Mouse (Mus musculus) heart, embryonic 16.5 days (tissue): ENCODE data around the gene Palld. TPM values are rescaled to one million over a fixed set of nuclear protein-coding genes. Genes with fewer than 3 reads are reported as not detected.

ENCODE experiments used
- ATAC-seq: fragments of 200-750 bp; cut with Nextera tagmentation; replicated peaks from 2 replicates; pipeline ENCODE4 v1.8.0; 2017; ENCODE audit warnings: moderate number of reproducible peaks; ENCODE audit not compliant: insufficient read depth, low FRiP score; ENCODE audit errors: extremely low read depth
- H3K27ac ChIP-seq: fragments of 300-500 bp; sonication (generic); 2 replicates; pipeline ENCODE4 v1.5.1; 2014; ENCODE audit warnings: mild to moderate bottlenecking, low read length, control low read depth, moderate library complexity
- H3K27me3 ChIP-seq: fragments of 300-500 bp; sonication (generic); 2 replicates; pipeline ENCODE4 v1.6.1; 2014; ENCODE audit warnings: low read length, mixed read lengths; ENCODE audit not compliant: control insufficient read depth, insufficient read depth
- H3K36me3 ChIP-seq: fragments of 300-500 bp; sonication (generic); 2 replicates; pipeline ENCODE4 v1.6.1; 2014; ENCODE audit not compliant: control insufficient read depth, insufficient read depth
- H3K4me1 ChIP-seq: fragments of 300-500 bp; sonication (generic); 2 replicates; pipeline ENCODE4 v1.6.1; 2014; ENCODE audit warnings: low read length, mixed read lengths; ENCODE audit not compliant: control insufficient read depth, insufficient read depth
- H3K4me2 ChIP-seq: fragments of 300-500 bp; sonication (generic); 2 replicates; pipeline ENCODE4 v1.6.1; 2014; ENCODE audit warnings: low read depth, mild to moderate bottlenecking, control low read depth, low read length
- H3K4me3 ChIP-seq: fragments of 300-500 bp; sonication (generic); 2 replicates; pipeline ENCODE4 v1.5.1; 2014; ENCODE audit warnings: mild to moderate bottlenecking, control low read depth, low read length
- H3K9ac ChIP-seq: fragments of 300-500 bp; sonication (generic); 2 replicates; pipeline ENCODE4 v1.6.1; 2014; ENCODE audit warnings: low read length, control low read depth
- H3K9me3 ChIP-seq: fragments of 300-500 bp; sonication (generic); replicated peaks from 2 replicates; pipeline ENCODE4 v1.6.1; 2016; ENCODE audit warnings: low read length; ENCODE audit not compliant: control insufficient read depth
- WGBS: fragments of 180-500 bp; shearing (Covaris S2); extraction: QIAGEN DNeasy Blood & Tissue Kit; methylation state at CpG from one replicate; pipeline ENCODE4 v1.1.7; 2014; 5-methylcytosine and 5-hydroxymethylcytosine counted together
- polyA plus RNA-seq: library from polyadenylated mRNA; unstranded; fragments of >200 nt; fragmentation: Nextera tagmentation; extraction: Ambion mirVana; gene quantifications from 2 replicates; pipeline ENCODE4 v1.2.1, GENCODE M21; 2015

The Palld gene
- polyA plus RNA-seq, 1 experiment from 2014 or later = 190 TPM

DNA sequence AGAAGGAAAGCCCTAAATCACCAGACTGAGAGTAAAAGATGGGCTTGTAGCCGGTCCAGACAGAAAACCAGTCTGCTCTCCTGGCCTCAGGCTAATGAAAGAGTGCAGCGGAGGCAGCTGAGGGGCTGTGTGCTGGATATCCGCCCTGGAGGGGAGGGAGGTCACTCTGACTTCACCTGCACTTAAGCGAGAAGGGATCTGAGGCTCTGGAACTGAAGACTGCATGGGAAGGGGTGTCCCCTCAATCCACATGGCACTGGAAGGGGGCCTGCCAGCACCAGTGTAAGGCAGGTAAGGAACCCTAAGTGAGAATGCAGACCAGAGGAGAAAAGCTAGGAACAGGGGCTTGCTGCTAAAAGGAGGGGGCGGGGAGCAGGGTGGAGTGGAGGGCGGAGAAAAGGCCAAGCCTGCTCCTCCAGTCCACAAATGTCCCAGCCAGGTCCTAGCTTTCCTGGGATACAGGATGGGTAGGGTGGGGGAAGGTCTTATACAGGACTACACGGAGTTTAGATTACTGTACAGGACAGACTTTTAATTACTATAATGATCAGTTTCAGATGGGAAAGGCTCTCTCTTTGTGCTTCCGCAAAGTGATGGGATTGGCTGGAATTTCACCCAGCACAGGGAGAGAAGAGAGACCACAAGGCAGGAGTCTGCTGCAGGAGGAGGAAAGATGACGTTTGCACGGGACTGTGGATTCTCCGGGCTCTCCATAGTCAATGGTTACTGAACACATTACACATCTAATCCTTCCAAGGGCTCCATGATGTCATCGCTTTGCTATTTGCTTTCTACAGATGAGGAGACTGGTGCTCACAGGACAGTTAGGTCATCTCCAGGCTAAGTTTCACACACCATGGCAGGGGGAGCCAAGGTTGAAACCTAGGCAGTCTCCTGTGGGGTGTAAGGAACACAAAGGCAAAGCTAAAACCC, 278.7 kb downstream of the Palld start:
- WGBS = 45% methylated on average over 12 of the region's 12 CpGs
- Histone ChIP-seq H3K4me3 (no peak overlapping the region), H3K9me3 (no peaks in the 10 kb centered on the region), H3K27me3 (no peaks in the 10 kb centered on the region), H3K4me2 (no peak overlapping the region), H3K27ac (no peak overlapping the region), H3K9ac (no peak overlapping the region), H3K4me1 (peaks cover 16% of the 10 kb centered on the region), H3K36me3 (0 out of 2 replicates have a peak, but pooled peaks cover 3% of the 10 kb centered on the region)
- no peak; the same call in 1 of the 2 replicates for ATAC-seq

DNA sequence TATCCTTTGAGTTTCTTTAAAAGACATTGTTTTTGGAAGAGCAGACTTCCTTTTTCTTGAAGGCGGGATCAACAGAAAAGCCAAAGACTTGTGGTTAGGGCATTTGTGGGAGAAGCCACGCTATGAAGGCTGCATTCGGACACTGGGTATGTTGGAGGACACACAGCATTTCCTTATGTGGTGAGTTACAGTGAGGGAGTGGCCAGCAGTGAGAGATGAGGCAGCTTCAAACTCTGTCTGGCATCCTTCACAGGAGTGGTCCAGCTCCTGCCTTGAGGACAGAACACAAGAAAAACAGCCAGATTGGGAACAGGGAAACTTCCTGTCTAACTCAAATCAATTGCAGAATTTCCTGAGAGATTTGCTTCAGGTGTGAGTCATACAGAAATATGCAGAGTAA, 281.2 kb downstream of the Palld start:
- peaks cover 25% of the 10 kb centered on the region for H3K4me1 ChIP-seq
- no peak for ATAC-seq
- 0 out of 2 replicates have a peak, but pooled peaks cover 3% of the 10 kb centered on the region for H3K36me3 ChIP-seq
- H3K27me3 ChIP-seq = no peaks in the 10 kb centered on the region
- 64% methylated on average over 3 of the region's 3 CpGs for WGBS
- no peak overlapping the region for H3K4me3 ChIP-seq
- H3K9me3 ChIP-seq = no peaks in the 10 kb centered on the region
- no peak overlapping the region for H3K4me2 ChIP-seq
- H3K9ac ChIP-seq = no peak overlapping the region
- H3K27ac ChIP-seq = no peak overlapping the region

GRCm38 (mm10) chr8:61617651-61618050, 284.8 kb downstream of the Palld start:
- ATAC-seq = no peak
- Histone ChIP-seq H3K4me1 (peaks cover 31% of the 10 kb centered on the region), H3K27ac (peak overlapping the region; percentile 18; the same call in 1 of the 2 replicates), H3K27me3 (no peaks in the 10 kb centered on the region), H3K9me3 (no peaks in the 10 kb centered on the region), H3K4me2 (no peak overlapping the region), H3K36me3 (0 out of 2 replicates have a peak, but pooled peaks cover 3% of the 10 kb centered on the region), H3K4me3 (no peak overlapping the region), H3K9ac (no peak overlapping the region)
- 53% methylated on average over 2 of the region's 2 CpGs for WGBS

GRCm38 (mm10) chr8:61617049-61617448, 285.4 kb downstream of the Palld start:
- no peak overlapping the region for H3K4me3 ChIP-seq
- H3K9ac ChIP-seq = no peak overlapping the region
- 72% methylated on average over 3 of the region's 3 CpGs for whole genome bisulfite sequencing
- peak overlapping the region; percentile 44; the same call in 1 of the 2 replicates for H3K27ac ChIP-seq
- peaks cover 31% of the 10 kb centered on the region for H3K4me1 ChIP-seq
- 0 out of 2 replicates have a peak, but pooled peaks cover 3% of the 10 kb centered on the region for H3K36me3 ChIP-seq
- H3K9me3 ChIP-seq = no peaks in the 10 kb centered on the region
- H3K4me2 ChIP-seq = no peak overlapping the region
- no peak for ATAC-seq
- H3K27me3 ChIP-seq = no peaks in the 10 kb centered on the region

DNA sequence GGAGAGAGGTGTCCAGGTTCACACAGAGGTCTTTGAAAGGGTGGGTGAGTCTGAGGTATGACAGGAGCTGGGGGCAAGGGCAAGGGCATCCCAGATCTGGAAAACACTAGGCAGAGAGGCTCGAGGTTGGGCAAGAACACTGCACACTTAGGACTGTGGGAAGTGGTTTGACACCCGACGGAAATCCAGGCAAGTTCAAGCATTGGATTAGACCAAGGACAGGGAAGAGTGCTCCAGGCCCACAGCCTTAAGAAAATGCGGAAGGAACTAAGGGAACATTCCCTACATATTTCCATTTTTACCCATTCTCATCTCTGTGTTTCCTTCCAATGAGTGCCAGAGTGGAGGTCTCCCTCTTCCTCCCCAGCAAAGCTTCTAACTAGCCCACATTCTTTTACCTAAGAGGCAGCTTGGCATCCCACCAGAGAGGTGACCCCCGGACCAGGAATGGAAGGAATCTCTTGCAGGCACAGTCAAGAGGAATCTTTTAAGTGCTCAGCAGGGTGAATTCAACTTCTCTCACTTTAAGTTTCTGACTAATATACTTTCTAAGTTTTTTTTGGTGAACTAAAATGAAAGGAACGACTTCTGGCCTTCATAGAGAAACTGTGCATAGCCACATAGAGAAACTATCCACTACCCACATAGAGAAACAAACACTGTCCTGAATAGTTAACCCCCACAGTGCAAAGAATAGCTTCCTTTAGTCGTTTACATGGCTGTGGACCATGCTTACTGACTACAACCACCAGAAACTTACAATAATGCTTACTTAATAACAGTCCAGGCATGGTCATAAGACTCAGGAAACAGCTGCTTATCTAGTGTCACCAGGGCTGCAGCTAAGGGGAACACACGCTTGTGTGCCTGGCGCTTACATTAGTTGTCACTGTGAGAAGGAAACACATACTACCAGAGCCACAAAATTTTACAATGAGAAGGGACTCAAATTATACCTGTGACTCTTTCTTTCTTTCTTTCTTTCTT, 286.5 kb downstream of the Palld start:
- Histone ChIP-seq H3K27ac (peak overlapping the region; percentile 71), H3K4me1 (peaks cover 30% of the 10 kb centered on the region)

DNA sequence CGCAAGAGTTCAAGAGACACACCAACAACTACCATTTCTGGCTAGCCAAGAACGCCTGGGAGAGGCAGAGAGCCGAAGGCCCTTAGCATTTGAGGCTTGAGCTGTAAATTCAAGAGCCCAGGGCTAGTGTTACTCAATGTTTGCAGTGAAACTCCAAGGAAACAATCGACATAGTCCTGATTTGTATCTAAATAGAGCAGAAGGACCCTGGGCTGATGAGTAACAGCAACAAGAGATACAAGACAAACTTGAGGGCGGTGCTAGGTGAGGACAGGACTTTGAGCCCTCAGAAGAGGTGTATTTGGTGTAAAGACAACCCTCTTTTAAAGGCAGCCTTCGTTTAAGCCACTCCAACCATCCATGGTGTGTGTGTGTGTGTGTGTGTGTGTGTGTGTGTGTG, 290.7 kb downstream of the Palld start:
- H3K4me1 ChIP-seq = peaks cover 23% of the 10 kb centered on the region
- no peak overlapping the region for H3K4me3 ChIP-seq
- no peaks in the 10 kb centered on the region for H3K27me3 ChIP-seq
- no peak overlapping the region for H3K4me2 ChIP-seq
- WGBS = 78% methylated on average over 6 of the region's 6 CpGs
- H3K27ac ChIP-seq = no peak overlapping the region
- H3K9ac ChIP-seq = no peak overlapping the region
- H3K9me3 ChIP-seq = no peaks in the 10 kb centered on the region
- no peaks in the 10 kb centered on the region for H3K36me3 ChIP-seq
- ATAC-seq = no peak

More for the DNA sequence above, 286.5 kb downstream of the Palld start:
- no peaks in the 10 kb centered on the region for H3K27me3 ChIP-seq
- ATAC-seq = peak; percentile 64
- no peaks in the 10 kb centered on the region for H3K9me3 ChIP-seq
- H3K4me3 ChIP-seq = no peak overlapping the region
- no peaks in the 10 kb centered on the region for H3K36me3 ChIP-seq
- no peak overlapping the region for H3K9ac ChIP-seq
- WGBS = 45% methylated on average over 9 of the region's 9 CpGs
- peak overlapping the region; percentile 27; the same call in 1 of the 2 replicates for H3K4me2 ChIP-seq

- no peak overlapping the region for H3K9ac ChIP-seq
- 69% methylated on average over 7 of the region's 7 CpGs for WGBS
- H3K9me3 ChIP-seq = no peaks in the 10 kb centered on the region
- no peak overlapping the region for H3K4me2 ChIP-seq
- 0 out of 2 replicates have a peak overlapping the region, but pooled peaks have one; percentile 24 for H3K27ac ChIP-seq
- no peaks in the 10 kb centered on the region for H3K27me3 ChIP-seq
- no peak for ATAC-seq
- peaks cover 22% of the 10 kb centered on the region for H3K4me1 ChIP-seq
- H3K36me3 ChIP-seq = no peaks in the 10 kb centered on the region
- H3K4me3 ChIP-seq = no peak overlapping the region
Measured at GRCm38 (mm10) chr8:61611077-61611476, 291.4 kb downstream of the Palld start.

DNA sequence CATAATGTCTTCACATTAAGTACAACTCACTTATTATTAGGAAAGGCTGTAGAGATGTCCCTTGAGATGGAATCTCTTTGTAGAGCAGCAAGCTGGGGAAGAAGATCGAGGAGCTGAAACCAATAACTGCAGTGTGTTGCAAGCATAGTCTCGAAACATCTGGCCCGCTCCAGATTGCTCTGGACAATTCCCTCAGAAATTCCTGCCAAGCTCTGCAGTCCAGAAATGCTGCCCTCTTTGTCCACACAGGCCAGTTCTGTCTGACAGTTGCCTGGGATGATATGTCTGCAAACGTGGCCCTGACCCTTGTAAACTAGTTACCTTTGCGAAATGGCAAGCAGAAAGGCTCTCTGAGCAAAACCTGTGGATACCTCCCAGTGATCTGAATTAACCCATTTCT, 291.9 kb downstream of the Palld start:
- no peak for ATAC-seq
- 0 out of 2 replicates have a peak overlapping the region, but pooled peaks have one; percentile 24 for H3K27ac ChIP-seq
- no peaks in the 10 kb centered on the region for H3K36me3 ChIP-seq
- no peaks in the 10 kb centered on the region for H3K27me3 ChIP-seq
- H3K9me3 ChIP-seq = no peaks in the 10 kb centered on the region
- peaks cover 17% of the 10 kb centered on the region for H3K4me1 ChIP-seq
- no peak overlapping the region for H3K9ac ChIP-seq
- no peak overlapping the region for H3K4me3 ChIP-seq
- 53% methylated on average over 5 of the region's 5 CpGs for WGBS
- no peak overlapping the region for H3K4me2 ChIP-seq
